Mouse (Mus musculus): ENCODE results near the gene Crybb1.

Gene Crybb1

GRCm38 (mm10) chr5:112299399-112299798, 43.8 kb downstream of the Crybb1 start:
- DNase-seq (ENCODE audit: extremely low spot score, low read depth, low spot score), result no peak

- no peak for DNase-seq (ENCODE audit: extremely low spot score, low read depth, low spot score)
Measured at GRCm38 (mm10) chr5:112300112-112300511, 44.5 kb downstream of the Crybb1 start.

GRCm38 (mm10) chr5:112300721-112301308, 45.2 kb downstream of the Crybb1 start:
- no peak for DNase-seq (ENCODE audit: extremely low spot score, low read depth, low spot score)

GRCm38 (mm10) chr5:112301694-112302093, 46.1 kb downstream of the Crybb1 start:
- no peak for DNase-seq (ENCODE audit: extremely low spot score, low read depth, low spot score)

GRCm38 (mm10) chr5:112302310-112302709, 46.7 kb downstream of the Crybb1 start:
- DNase-seq (ENCODE audit: extremely low spot score, low read depth, low spot score), result no peak

- no peak for DNase-seq (ENCODE audit: extremely low spot score, low read depth, low spot score)
Measured at GRCm38 (mm10) chr5:112305842-112306241, 50.2 kb downstream of the Crybb1 start.

GRCm38 (mm10) chr5:112313222-112313885, 57.7 kb downstream of the Crybb1 start:
- no peak for DNase-seq (ENCODE audit: extremely low spot score, low read depth, low spot score)

- DNase-seq (ENCODE audit: extremely low spot score, low read depth, low spot score), result no peak
Measured at GRCm38 (mm10) chr5:112316468-112316867, 60.9 kb downstream of the Crybb1 start.

- DNase-seq (ENCODE audit: extremely low spot score, low read depth, low spot score), result no peak
Measured at GRCm38 (mm10) chr5:112317328-112317727, 61.7 kb downstream of the Crybb1 start.

Measured in hindlimb bud, embryonic 11.5 days (tissue).